Mouse (Mus musculus) forebrain, embryonic 15.5 days (tissue): Measurements from ENCODE around the gene Scn8a. TPM values are rescaled to one million over a fixed set of nuclear protein-coding genes. Genes with fewer than 3 reads are reported as not detected.
A peak's percentile ranks its signal among the peaks of the same experiment; 100 is the strongest.

ENCODE experiments used
- ATAC-seq: fragments of 200-750 bp; cut with Nextera tagmentation; replicated peaks from 2 replicates; pipeline ENCODE4 v1.8.0; 2017; ENCODE audit warnings: mild to moderate bottlenecking, moderate TSS enrichment, moderate library complexity
- H3K27ac ChIP-seq: fragments of 300-500 bp; sonication (generic); replicated peaks from 2 replicates; pipeline ENCODE4 v1.5.1; 2015; ENCODE audit warnings: mild to moderate bottlenecking, inconsistent platforms
- H3K27me3 ChIP-seq: fragments of 300-500 bp; sonication (generic); 2 replicates; pipeline ENCODE4 v1.6.1; 2015; ENCODE audit warnings: inconsistent platforms
- H3K36me3 ChIP-seq: fragments of 300-500 bp; sonication (generic); 2 replicates; pipeline ENCODE4 v1.6.1; 2015; ENCODE audit warnings: mild to moderate bottlenecking, inconsistent platforms
- H3K4me1 ChIP-seq: fragments of 300-500 bp; sonication (generic); 2 replicates; pipeline ENCODE4 v1.6.1; 2015; ENCODE audit warnings: inconsistent platforms
- H3K4me2 ChIP-seq: fragments of 300-500 bp; sonication (generic); replicated peaks from 2 replicates; pipeline ENCODE4 v1.6.1; 2015; ENCODE audit warnings: mild to moderate bottlenecking, inconsistent platforms
- H3K4me3 ChIP-seq: fragments of 300-500 bp; sonication (generic); 2 replicates; pipeline ENCODE4 v1.5.1; 2015; ENCODE audit warnings: mild to moderate bottlenecking, inconsistent platforms
- H3K9ac ChIP-seq: fragments of 300-500 bp; sonication (generic); replicated peaks from 2 replicates; pipeline ENCODE4 v1.6.1; 2015; ENCODE audit warnings: mild to moderate bottlenecking, inconsistent platforms
- H3K9me3 ChIP-seq: fragments of 300-500 bp; sonication (generic); 2 replicates; pipeline ENCODE4 v1.6.1; 2016; ENCODE audit warnings: inconsistent platforms
- WGBS: fragments of 180-500 bp; shearing (Covaris S2); methylation state at CpG from one replicate; pipeline ENCODE4 v1.1.7; 2015; ENCODE audit warnings: mixed read lengths; 5-methylcytosine and 5-hydroxymethylcytosine counted together
- polyA plus RNA-seq: library from polyadenylated mRNA; unstranded; fragments of >200 nt; fragmentation: Nextera tagmentation; extraction: Ambion mirVana; gene quantifications from 2 replicates; pipeline ENCODE4 v1.2.1, GENCODE M21; 2015

The Scn8a gene
- polyA plus RNA-seq, 1 experiment from 2014 or later, result 20.4 TPM

DNA sequence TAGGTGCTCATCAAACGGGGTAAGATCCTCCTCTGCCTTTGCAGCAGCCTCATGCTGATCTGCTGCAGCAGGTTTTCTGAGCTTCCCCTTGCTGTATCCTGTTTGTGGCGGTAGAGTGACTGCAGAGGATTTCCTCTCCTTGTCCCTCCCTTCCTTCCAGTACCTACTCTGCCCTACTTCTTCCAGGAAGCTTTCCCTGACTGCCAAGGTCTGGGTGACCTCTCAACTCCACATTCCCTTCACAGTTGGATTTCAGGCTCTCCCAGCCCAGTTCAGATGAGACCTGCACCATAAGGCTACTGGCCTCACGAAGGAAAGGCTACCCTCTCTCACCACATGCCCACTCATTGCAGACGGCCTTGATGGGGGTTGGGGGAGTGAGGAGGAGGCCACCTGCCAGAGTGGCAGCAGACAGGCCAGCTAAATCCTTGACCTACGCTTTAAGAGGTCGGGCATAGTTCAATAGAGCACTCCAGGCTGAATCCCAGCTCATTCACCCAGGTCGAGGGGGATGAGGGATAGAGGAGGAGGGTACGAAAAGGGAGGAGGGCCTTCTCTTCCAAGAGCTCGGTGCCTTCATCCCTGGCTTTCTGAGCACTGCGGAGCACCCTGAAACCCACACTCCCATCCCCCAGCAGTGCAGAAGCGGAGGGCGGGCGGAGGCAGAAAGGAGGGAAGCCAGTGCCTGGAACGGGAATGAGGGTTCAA, 222.6 kb downstream of the Scn8a start:
- Histone ChIP-seq H3K4me2 (peak overlapping the region; percentile 31), H3K9me3 (no peaks in the 10 kb centered on the region), H3K36me3 (no peaks in the 10 kb centered on the region), H3K4me1 (peaks cover 16% of the 10 kb centered on the region), H3K27ac (0 out of 2 replicates have a peak overlapping the region, but pooled peaks have one; percentile 28), H3K4me3 (0 out of 2 replicates have a peak overlapping the region, but pooled peaks have one; percentile 7), H3K9ac (peak overlapping the region; percentile 16; the same call in 1 of the 2 replicates), H3K27me3 (no peaks in the 10 kb centered on the region)
- no peak; the same call in 1 of the 2 replicates for ATAC-seq
- WGBS, result 33% methylated on average over 14 of the region's 14 CpGs

DNA sequence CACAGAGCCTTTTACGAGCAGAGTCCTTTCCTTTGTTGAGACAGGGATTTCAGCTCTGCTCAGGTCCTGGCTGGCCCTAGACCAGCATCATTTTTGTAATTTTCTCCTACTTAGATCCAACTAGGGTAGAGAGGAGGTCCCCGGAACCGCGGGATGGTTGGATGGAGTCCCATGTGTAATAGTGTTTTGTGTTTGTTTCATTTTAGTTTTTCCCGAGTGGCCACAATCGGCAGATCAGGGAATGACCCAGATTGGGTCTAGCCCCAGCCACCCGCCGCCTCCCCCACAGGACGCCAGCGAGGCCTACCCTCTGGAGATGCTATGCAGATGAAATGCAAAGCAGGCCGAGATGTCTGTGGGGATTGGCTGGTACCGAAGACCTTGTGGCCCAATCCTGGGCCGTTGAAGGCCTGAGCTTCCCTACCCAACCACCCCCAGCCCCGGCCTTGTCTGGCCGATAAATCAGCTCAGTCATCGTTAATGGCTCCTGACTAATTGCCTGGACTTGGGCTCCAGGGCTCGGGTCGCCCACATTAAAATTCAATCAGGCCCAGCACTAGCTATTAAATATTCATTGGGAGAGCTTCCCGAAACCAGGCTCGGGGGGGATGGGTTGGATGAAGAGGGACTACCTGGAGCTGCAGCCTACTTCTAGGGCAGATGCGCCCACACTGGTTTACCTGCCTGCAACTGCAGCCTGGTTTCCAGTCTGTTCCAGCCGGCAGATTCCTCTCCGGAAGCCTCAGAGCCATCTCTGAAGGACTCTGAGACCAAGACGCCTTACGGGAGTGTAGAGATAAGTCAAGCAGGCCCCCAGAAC, 223.4 kb downstream of the Scn8a start:
- 13% methylated on average over 25 of the region's 25 CpGs for WGBS
- H3K9ac ChIP-seq, result peak overlapping the region; percentile 16; the same call in 1 of the 2 replicates
- H3K4me3 ChIP-seq, result peak overlapping the region; percentile 7; the same call in 1 of the 2 replicates

DNA sequence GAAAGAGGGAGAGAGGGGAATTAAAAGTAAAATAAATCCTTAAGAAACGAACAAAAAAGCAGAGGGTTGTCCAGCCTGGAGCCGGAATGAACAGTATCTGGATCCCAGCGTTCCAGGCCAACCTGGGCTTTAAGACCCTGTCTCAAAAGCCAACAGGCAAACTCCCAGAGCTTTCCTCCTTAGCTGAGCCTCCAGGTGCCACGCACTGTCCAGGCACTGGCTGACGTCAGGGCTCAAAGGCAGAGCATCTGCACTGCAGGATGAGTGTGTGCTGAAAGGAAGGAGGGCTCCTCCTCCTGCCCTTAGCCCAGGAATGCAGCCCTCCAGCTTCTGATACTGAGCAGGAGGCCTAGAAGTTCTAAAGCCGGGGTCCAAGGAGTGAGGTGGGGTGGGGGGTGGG, 224.3 kb downstream of the Scn8a start:
- no peak overlapping the region for H3K9ac ChIP-seq
- H3K4me1 ChIP-seq, result peaks cover 24% of the 10 kb centered on the region
- no peaks in the 10 kb centered on the region for H3K9me3 ChIP-seq
- H3K27ac ChIP-seq, result no peak overlapping the region
- H3K4me2 ChIP-seq, result no peak overlapping the region
- no peaks in the 10 kb centered on the region for H3K36me3 ChIP-seq
- no peak for ATAC-seq
- 46% methylated on average over 6 of the region's 6 CpGs for WGBS
- no peak overlapping the region for H3K4me3 ChIP-seq
- no peaks in the 10 kb centered on the region for H3K27me3 ChIP-seq

More for the DNA sequence above, 223.4 kb downstream of the Scn8a start:
- Histone ChIP-seq H3K4me2 (peak overlapping the region; percentile 31), H3K36me3 (no peaks in the 10 kb centered on the region), H3K27me3 (no peaks in the 10 kb centered on the region), H3K27ac (0 out of 2 replicates have a peak overlapping the region, but pooled peaks have one; percentile 28), H3K4me1 (peaks cover 21% of the 10 kb centered on the region), H3K9me3 (no peaks in the 10 kb centered on the region)
- peak; percentile 89 for ATAC-seq

DNA sequence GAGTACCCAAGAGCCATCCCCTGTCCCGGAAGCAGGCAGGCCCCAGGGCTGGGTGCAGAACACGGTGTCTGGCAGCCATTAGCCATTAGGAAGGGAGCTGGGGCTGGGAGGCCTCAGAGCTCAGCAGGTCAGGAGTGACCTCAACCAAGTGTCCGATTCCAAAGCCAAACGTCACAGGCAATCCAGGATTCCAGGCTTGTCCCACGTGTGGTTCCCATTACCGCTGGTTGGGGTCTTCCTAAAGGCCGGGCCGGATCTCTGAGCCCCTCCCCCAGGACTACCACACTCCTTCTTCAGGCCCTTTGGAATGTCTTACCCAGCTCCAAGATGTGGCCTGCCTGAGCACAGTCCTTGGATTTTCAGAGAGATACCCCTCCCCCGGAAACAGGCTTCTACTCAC, 225.3 kb downstream of the Scn8a start:
- no peak overlapping the region for H3K27ac ChIP-seq
- H3K27me3 ChIP-seq, result no peaks in the 10 kb centered on the region
- H3K4me1 ChIP-seq, result peaks cover 24% of the 10 kb centered on the region
- WGBS, result 76% methylated on average over 9 of the region's 9 CpGs
- no peak overlapping the region for H3K9ac ChIP-seq
- no peak for ATAC-seq
- no peak overlapping the region for H3K4me2 ChIP-seq
- H3K36me3 ChIP-seq, result no peaks in the 10 kb centered on the region
- no peaks in the 10 kb centered on the region for H3K9me3 ChIP-seq
- no peak overlapping the region for H3K4me3 ChIP-seq

DNA sequence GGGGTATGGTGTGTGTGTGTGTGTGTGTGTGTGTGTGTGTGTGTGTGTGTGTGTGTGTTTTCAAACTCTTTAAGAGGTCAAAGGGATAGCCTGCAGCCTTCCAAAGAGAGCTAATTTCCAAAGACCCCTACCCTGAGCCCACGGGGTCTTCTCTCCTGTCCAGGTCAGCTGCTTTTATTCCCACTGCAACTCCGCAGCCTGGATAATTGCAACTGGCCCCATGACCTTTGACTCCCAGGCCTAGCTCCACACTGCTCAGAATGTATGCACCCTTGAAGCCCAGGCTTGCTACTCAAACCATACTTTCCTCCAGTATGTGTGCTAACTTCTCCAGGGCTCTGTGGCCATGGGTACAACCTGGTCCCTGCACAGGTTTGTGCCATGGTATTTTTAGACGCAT, 225.7 kb downstream of the Scn8a start:
- Histone ChIP-seq H3K9ac (no peak overlapping the region), H3K27me3 (no peaks in the 10 kb centered on the region), H3K27ac (no peak overlapping the region), H3K4me3 (no peak overlapping the region), H3K4me1 (peaks cover 24% of the 10 kb centered on the region), H3K9me3 (no peaks in the 10 kb centered on the region), H3K4me2 (no peak overlapping the region), H3K36me3 (no peaks in the 10 kb centered on the region)
- WGBS, result 53% methylated on average over 3 of the region's 3 CpGs
- ATAC-seq, result no peak

Other genes with a start within 250 kb of the Scn8a start
- 1.8 and 2.5 TPM in 2 replicates for gene Smagp, start 232.9 kb upstream of the Scn8a start, polyA plus RNA-seq
- 1.2 and 2.0 TPM in 2 replicates for gene Bin2, start 200.3 kb upstream of the Scn8a start, polyA plus RNA-seq
- 0.43 and 0.97 TPM in 2 replicates for gene Cela1, start 181.9 kb upstream of the Scn8a start, polyA plus RNA-seq
- gene Galnt6, start 140.5 kb upstream of the Scn8a start, polyA plus RNA-seq, result 0.13 and 0.27 TPM in 2 replicates
- 20.7 and 22.8 TPM in 2 replicates for gene Slc4a8, start 108.1 kb upstream of the Scn8a start, polyA plus RNA-seq
- not detected in 2 replicates for gene Gm47841, start 177.5 kb downstream of the Scn8a start, polyA plus RNA-seq
- not detected in 2 replicates for gene Fignl2, start 208.7 kb downstream of the Scn8a start, polyA plus RNA-seq
- not detected in 2 replicates for gene Ankrd33, start 245.9 kb downstream of the Scn8a start, polyA plus RNA-seq